Mouse (Mus musculus) ES-E14 (cell line): ENCODE results near the gene D8Ertd738e.

Source experiments
- HCFC1 ChIP-seq: IDR thresholded peaks from 2 replicates; pipeline ENCODE4 v1.6.1; 2012; ENCODE audit warnings: low read length, inconsistent platforms, borderline replicate concordance; ENCODE audit not compliant: insufficient read depth
- ZNF384 ChIP-seq: IDR thresholded peaks from 2 replicates; pipeline ENCODE4 v1.6.1; 2012; ENCODE audit warnings: low read depth, low read length, inconsistent platforms

- TF ChIP-seq ZNF384: no peak
- no peak for TF ChIP-seq HCFC1
Measured at GRCm38 (mm10) chr8:84201545-84202245, 47.8 kb downstream of the D8Ertd738e start.
